Mouse (Mus musculus) mature B cell (primary cell): ENCODE measurements around the gene Tubb5.

Experiments
- in situ Hi-C: fragments of 300-500 bp; cut with MboI; formaldehyde crosslinking; loops from 2 replicates; pipeline ENCODE4 v1.14.3; 2019

Tubb5 gene

DNA sequence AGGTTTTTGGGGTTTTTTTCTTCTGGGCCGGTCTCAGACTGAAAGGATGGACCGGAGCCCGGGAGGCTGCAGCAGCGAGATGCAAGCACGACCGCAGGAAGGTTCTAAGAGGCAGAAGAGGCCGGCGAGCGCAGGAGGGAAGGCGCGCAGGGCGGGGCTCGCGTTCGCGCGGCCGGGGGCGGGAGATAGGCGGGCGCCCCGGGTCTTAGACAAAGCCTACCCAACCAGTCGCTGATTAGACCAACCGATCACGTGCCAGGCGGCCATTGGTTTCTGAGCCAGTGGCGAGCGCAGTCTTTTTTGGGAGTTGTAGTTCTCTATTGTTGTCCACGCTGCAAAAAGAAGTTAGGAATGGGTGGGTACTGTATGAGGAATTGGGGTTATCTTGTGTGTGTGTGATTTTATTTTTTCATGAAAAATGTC, at the start of gene Tubb5:
Gene Tubb5, minus strand, starts transcription at position 185 of the 423 bp plus-strand sequence.
- in situ Hi-C loops = loop anchor here (5.0 to 10.0 kb wide), 3 partner anchors 34 to 157 kb away; partner anchors contain the start of genes Mrps18b and Ppp1r10

DNA sequence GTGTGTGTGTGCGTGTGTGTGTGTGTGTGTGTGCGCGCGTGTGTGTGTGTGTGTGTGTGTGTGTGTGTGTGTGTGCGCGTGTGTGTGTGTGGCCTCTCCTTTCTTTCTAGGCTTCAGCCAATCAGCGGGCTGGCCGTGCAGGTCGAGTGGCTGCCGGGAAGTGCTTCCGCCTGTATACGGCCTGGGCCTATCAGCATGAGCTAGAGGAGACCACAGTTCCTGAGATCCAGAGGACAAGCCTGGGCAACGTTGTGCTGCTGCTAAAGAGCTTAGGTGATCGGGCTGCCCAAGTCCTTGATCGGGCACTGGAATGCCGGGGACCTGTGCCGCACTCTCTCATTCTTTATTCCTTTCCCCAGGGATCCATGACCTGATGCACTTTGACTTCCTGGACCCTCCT, 49.6 kb upstream of the Tubb5 start:
- in situ Hi-C loops = no loop called here

DNA sequence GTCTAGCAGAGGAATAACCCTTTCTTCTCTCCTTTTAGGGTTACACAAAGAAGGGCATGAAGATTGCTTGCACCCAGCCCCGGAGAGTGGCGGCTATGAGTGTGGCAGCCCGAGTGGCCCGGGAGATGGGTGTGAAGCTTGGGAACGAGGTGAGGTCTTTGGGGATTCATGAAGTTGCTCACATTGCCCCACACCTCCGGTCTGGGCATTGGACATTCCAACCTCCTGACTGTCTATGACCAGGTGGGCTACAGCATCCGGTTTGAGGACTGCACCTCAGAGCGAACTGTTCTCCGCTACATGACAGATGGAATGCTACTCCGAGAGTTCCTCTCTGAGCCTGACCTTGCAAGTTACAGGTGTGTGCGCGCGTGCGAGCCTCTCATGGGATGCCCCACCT, 45.7 kb upstream of the Tubb5 start:
- in situ Hi-C loops = no loop called here

DNA sequence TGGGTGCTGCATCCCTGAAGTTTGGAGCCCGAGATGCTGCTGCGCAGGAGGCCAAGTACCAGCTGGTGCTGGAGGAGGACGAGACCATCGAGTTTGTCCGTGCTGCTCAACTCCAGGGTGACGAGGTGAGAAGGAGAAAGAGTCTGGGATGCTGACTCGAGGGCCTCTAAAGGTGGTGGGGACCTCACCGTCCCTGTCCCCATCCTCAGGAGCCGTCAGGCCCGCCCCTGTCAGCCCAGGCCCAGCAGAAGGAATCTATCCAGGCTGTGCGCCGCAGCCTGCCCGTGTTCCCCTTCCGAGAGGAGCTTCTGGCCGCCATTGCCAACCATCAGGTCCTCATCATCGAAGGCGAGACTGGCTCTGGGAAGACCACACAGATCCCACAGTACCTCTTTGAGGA, 44.8 kb upstream of the Tubb5 start:
- in situ Hi-C loops = no loop called here

DNA sequence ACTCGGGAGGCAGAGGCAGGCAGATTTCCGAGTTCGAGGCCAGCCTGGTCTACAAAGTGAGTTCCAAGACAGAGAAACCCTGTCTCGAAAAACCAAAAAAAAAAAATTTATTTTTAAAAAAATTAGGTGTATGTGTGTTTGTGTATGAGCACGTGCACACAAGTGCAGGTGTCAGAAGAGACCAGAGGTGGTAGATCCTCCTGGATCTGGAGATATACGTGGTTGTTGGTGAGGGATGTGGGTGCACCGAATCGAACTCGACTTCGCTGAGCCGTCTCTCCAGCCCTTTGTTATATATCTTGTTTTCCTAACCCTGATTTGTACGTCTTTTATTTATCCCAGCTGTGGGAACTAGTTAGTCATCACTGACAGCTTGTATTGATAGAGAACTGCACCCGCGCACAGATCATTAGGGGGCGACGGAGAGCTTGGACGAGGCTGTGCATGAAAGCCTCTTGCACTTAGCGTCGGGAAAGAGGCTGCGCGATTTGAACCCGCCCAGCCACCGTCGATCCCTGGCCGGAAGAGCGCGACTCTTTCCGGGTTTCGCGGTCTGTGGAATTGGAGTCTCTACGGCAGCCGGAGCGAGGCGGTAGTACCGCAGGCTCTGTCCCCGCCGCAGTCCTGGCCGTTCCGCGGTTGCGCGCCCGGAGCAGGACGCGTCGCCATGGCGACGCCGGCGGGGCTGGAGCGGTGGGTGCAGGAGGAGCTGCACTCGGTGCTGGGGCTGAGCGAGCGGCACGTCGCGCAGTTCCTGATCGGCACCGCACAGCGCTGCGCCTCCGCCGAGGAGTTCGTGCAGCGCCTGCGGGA, 41.3 kb upstream of the Tubb5 start, which contains the start of gene Dhx16:
Gene Dhx16, plus strand, starts transcription at position 575 of the 813 bp plus-strand sequence.
- in situ Hi-C loops = no loop called here

DNA sequence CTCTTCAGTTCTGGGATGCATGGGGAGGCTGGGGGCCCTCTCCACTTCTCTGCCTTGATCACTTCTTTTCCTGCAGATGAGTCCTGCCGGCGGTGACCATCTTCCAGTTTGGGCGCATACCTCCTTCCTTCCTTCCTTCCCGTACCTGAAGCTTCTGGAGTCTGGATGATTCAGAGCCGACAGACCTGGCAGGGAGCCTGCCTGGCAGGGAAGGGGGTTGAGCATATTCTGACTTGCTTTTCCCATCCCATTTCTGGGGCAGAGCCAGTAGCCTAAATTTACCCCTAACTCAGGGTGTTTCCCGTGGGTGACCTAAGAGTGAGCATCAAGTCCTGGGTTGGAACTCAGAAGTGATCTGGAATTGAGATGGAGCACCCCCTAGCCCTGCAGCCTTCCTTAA, 36.6 kb upstream of the Tubb5 start:
- in situ Hi-C loops = loop anchor here (5.0 kb wide), 1 partner anchor 37 kb away; the partner anchor contains the start of gene Tubb5

DNA sequence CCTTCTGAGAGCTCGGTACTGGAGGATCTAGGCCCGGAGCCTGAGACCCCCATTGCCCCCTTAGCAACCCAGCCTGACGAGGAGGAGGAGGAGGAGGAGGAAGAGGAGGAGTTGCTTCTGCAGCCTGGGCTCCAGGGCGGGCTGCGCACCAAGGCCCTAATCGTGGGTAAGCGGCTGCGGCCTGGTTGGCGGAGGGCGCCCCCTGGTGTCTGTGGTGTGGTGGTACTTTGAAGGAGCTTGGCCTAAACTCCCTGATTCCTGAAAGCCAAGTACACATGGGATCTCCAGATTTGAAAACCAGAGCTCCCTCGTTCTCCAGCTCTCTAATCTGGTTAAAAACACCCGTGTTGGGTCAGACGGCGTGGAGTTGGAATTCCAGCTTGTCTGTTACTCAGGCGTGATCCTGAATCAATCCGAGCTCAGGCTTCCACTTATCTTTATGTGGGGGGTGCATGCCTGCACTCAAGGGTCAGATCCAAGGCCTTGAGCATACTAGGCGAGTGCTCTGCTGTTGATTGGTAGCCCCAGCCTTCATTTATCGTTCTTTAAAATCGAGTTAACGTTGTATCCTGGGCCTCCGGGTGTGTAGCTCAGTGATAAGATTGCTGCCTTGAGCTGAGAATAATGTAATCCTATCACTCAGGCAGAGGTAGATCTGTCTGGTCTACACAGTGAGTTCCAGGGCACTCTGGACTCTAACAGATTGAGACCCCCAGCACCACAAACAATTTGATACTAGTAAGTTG, 35.8 kb upstream of the Tubb5 start:
- in situ Hi-C loops = loop anchor here (5.0 kb wide), 1 partner anchor 37 kb away; the partner anchor contains the start of gene Tubb5

DNA sequence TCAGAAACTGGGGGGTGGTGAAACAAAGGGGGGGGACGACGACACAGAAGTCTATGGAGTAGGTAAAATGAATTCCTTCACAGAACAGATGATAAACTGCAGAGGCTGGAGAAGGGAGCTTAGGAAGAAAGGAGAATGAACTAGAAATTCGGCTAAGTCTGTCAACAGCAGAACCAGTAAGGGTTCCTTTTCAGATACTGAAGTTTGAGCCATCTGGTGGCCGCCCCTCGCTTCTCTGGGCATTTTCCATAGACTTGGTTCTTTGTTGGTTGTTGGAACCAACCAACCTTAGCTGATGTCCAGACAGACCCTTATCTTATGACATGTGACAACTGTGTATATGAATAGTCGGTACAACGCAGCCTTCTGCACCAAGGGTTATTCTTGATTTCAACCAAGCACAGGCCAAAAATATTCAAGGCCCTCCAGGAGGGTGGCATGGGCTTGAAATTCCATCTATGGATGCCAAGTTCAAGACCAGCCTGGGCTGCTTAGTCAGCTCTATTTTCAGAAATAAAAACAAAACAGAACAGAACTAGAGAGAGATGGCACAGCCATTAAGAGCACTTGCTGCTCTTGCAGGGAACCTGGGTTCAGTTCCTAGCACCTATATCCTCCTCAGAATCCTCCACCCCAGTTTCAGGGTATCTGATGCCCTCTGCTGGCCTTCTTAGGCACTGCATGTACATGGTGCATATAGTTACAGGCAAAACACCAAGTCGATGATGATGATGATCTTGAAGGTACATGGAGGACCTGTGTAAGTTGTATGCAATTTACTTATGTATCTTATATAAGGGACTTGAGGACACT, 33.0 kb upstream of the Tubb5 start:
- in situ Hi-C loops = loop anchor here (5.0 kb wide), 1 partner anchor 34 kb away; the partner anchor contains the start of gene Tubb5

DNA sequence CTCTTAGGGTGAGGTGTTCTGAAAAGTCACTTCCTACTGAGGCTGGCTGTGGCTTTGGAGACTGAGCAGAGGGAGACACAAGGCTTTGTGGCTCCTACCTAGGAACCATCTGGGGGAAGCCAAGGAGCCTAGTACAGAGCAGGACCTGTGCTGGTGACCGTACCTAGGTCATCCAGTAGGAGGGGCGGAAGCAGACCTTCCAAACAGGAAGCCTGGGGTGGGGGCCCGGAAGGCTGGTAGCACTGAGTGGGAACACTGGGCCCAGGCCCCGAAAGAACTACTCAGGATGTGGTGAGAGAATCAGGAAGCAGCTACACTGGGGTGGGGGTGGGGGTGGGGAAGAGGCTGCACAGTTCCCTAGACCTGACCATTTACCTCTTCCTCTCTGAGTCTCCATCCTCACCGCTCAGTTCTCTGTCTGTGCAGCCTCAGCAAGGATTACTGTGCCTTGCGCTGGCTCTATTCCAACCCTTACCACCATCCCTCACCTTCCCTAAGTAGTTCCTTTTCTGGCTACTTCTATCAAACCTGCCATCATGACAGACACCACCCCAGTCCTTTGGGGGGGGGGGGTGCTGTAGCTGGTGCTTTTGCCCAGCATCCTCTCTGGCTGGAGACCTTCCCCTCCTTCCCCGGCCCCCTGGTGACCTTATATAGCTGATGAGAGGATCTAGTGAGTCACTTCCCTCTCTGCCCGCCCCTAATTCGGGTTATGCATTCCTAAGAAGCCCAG, 32.2 kb upstream of the Tubb5 start:
- in situ Hi-C loops = loop anchor here (5.0 kb wide), 1 partner anchor 33 kb away; the partner anchor contains the start of gene Tubb5

DNA sequence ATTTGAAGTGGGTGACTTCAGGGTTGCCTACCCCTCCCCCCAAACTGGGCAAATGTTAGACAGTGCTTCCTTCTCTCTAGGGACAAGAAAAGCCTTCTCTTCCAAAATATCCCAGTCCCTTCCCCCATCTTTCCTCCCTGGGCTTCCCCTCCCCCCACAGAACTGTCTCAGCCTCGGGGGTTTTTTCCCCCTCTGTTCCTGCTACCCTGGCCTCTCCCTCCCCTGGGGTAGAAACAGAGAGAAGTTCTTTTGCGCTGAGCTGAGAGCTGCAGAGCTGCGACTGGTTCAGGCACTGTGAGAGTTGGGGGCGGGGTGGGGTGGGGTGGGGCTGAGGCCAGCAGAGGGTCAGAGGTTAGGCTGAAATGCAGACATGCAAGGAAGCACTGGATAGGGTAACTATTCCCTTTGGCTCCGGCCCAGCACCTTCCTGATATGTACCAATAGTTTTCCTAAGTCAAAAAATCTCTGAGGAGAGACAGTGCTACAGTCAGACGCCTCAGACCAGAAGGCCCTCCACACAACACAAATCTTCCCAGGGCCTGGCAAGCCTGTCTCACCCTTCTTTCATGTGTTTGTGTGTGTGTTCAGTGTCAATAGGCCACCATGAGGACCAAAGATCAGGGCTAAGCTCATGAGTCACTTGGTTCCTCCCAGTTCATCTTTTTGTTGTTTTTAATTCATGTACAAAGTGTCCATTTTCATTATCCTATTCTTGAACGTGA, 31.4 kb upstream of the Tubb5 start:
- in situ Hi-C loops = loop anchor here (5.0 kb wide), 1 partner anchor 32 kb away; the partner anchor contains the start of gene Tubb5

DNA sequence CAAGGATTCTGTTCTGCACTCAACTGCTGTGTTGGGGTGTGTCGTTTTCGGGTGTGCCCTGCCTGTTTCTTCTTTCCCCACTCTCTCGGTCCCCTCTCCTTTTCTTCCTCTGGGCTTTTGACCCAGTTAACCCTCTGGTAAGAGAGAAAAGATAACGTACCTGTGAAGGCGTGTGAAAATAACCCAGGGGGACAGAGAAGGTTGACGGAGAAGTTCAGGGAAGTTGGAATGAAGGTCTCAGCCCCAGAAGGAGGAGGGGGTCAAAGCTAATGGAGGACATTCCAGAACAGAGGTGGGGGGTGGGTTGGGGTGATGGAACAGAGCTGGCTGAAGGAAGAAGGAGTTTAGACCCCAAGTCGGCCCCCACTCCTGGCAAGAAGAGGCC, 30.8 kb upstream of the Tubb5 start:
- in situ Hi-C loops = no loop called here

DNA sequence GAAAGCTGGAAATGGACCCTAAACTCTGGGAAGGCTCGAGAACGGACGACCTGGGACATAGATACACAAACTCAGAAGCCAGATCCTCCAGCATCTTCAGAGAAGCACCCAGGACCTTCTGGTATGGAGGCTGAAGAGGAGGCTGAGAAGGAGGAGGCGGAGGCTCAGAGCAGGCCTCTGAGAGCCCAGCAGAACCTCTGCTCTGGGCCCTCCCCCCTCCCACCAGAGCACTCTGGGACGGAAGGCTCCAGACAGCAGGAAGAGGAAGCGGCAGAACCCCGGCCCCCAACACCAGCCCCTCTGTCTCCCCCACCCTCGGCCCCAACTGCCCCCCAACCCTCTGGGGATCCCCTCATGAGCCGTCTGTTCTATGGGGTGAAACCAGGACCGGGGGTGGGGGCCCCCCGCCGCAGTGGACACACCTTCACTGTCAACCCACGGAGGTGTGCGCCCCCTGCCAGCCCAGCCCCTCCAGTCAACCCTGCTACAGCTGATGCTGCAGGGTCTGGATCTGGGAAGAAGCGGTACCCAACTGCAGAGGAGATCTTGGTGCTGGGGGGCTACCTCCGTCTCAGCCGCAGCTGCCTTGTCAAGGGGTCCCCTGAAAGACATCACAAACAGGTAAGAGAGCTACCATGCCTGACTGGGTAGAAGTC, 30.2 kb upstream of the Tubb5 start:
- in situ Hi-C loops = no loop called here

DNA sequence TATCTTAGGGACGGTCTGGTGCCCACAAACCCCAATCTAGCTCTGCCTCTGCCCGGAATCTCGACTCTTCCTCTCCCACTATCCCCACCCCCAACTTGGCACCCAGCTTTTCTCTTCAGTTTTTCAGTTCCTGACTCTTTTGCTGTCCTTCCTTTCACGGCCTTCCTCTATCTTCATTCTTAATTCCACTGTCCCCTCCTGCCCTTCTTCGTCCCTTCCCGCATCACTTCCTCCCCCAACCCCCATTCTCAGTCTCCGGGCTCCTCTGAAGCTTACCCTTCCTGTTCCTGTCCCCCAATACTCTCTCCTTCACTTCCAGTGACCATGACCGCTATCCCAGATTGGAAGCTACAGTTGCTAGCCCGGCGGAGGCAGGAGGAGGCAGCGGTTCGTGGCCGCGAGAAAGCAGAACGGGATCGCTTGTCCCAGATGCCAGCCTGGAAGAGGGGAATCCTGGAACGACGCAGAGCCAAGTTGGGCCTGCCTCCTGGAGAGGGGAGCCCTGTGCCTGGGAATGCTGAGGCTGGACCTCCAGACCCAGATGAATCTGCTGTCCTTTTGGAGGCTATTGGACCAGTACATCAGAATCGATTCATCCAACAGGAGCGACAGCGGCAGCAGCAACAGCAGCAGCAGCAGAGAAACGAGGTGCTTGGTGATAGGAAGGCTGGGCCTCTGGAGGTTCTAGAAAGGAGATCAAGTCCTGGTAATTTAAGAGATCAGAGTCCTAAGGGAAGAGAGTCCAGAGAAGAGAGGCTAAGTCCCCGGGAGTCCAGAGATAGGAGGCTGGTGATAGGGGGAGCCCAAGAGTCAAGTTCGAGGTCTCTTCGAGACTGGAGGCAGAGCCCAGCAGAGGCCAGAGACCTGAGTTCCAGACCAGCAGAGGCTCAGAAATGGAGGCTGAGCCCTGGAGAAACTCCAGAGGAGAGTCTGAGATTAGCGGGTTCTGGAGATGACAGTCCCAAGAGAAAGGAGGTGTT, 29.1 kb upstream of the Tubb5 start:
- in situ Hi-C loops = no loop called here

DNA sequence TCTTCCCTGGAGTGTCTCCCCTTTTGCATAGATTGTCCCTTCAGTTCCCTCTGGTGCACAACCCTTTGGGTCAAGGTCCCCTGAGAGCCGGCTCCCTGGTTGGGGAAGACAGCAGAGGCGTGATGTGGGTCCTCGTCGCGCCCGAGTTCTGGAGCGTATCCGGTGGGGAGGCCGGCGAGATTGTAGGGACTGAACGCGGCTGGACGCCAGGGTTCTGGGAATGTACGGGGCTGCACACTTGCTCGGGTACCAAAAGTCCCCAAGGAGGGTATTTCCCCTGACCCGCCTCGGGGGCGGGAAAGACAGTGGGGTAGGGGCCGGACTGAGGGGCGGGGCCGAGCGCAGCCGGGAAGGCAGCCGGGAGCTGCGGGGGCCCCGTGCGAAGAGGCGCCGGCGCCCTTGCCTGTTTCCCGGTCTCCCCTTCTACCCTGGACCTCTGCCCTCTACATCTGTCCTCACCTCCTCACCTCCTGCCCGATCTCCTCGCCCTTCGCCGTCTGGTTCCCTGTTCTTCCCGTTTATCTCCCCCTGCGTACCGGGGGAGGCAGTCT, 28.2 kb upstream of the Tubb5 start:
- in situ Hi-C loops = no loop called here

DNA sequence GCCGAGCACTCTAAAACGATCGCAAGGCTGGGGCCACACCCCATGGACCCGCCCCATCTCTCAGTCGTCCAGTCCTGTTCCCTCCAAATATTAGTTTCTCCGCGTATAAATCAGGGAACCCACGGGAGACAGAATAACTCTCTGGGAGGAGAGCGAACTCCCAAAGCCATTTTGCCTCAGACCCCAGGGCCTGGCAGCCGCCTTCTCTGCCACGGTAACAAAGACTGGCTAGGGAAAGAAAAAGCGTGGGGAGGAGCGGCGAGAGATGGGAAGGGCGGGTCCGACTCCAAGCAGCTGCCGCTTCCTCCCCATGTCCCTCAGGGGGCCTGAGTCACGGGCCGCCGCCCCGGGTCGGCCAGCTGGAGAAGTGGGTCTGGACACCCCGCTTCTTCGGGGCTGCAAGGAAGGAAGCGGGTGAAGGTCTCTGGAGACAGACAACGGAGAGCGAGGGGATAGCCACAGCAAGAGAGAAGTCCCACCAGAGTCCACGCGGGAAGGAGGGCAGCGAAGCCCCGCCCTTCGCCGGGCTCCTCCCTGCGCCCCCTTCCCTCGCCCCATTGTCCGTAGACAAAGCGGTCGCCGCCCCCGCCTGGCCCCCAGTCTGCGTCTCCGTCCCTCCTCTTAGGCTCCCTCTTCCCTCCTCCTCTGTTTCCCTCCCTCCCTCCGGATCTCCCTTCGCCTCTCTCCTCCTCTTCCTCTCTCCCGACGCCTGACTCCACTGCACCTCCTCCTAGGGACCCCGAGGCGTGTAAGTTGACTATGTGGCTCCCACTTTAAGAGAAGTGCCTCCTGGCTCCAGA, 27.6 kb upstream of the Tubb5 start, which contains the start of gene Ppp1r18:
Gene Ppp1r18, plus strand, starts transcription at position 113 of the 800 bp plus-strand sequence.
- in situ Hi-C loops = no loop called here

DNA sequence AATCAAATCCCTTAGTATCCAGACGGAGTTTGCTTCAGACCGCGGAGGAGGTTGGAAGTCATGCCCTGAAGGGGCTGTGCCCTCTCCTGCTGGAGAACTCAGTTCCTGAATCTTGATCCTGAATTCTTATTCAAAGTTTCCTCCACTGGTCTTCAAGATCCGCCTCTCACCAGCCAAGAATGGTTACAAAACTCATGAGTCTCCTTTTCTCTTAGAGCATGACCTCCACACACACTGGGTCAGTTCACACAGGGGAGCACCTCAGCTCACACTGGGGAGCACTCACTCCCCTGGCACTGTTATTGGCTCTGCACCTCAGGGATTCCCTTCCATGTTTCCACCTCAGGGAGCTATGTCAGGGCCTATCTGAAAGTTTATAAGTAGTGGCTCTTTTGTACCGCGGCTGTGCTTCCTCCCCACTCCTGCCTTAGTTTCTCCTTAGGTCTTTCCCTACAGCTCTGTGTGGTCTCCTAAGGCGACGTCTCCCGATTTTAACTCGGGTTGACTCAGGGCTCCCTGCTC, 26.8 kb upstream of the Tubb5 start:
- in situ Hi-C loops = no loop called here

DNA sequence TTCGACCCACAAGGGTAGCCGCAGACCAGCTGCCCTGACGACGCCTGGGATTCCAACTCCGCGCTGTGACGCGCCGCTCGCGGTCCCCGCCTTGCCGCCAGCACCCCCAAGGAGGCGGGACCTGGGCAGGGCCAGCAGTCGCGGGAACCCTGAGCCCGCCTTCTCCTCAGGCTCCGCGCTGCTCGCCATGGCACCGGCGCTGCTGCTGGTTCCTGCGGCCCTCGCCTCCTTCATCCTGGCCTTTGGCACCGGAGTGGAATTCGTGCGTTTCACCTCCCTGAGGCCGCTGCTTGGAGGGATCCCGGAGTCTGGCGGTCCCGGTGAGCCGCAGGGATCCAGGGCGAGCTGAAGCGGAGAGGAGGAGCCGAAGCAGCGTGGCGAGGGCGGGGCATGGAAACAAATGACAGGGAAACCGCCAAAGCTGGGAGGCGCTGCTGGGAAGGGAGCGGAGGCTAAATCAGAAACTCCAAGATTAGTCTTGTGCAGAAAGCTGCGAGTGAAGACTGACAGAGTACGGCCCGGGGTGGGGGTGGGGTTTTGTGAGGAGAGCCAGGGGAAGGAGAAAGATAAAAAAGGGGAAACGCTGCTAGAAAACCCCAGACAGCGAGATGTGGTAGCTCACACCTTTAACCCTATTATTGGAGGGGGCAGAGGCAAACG, 23.2 kb upstream of the Tubb5 start, which contains the start of gene Nrm:
Gene Nrm, plus strand, starts transcription at position 121 of the 660 bp plus-strand sequence.
- in situ Hi-C loops = no loop called here
